8 mouse cellular contexts compared by ENCODE assay signal in genomic region chr11:75937370-75937871, GRCm38 (mm10). TPM values are rescaled to one million over a fixed set of nuclear protein-coding genes. Genes with fewer than 3 reads are reported as not detected.
DNase-seq lines count a peak whose midpoint lies in the region; ATAC-seq and TF ChIP-seq lines count a peak whose summit lies in the region.

No protein-coding gene starts in this region.

- H3K4me3 ChIP-seq in gastrocnemius, adult 2 months: peak overlapping the region; percentile 41
- H3K4me3 ChIP-seq in heart, embryonic 13.5 days: peak overlapping the region; percentile 33

- peak overlapping the region; percentile 75 for H3K9ac ChIP-seq in heart, embryonic 13.5 days

- peak overlapping the region; percentile 59 for H3K4me2 ChIP-seq in heart, embryonic 13.5 days

- no peaks in the 10 kb centered on the region for H3K36me3 ChIP-seq in heart, embryonic 13.5 days

- WGBS in heart, embryonic 13.5 days: 16% methylated on average over 6 of the region's 6 CpGs

- DNase-seq in gastrocnemius, adult 2 months: peak; percentile 31
- DNase-seq in gastrocnemius, adult 18-20 months (ENCODE audit: low spot score): no peak
- peak; percentile 71 for DNase-seq in embryo, embryonic 10.5 days (ENCODE audit: low spot score)
- peak; percentile 79 for DNase-seq in kidney, adult 9 months
- peak; percentile 74 to 79 for DNase-seq in lung, postnatal 4 days
- no peak for DNase-seq in right cerebral cortex, adult 18-20 months

- H3K27ac ChIP-seq in gastrocnemius, adult 2 months: peak overlapping the region; percentile 84
- H3K27ac ChIP-seq in heart, embryonic 13.5 days (replicated peaks): peak overlapping the region; percentile 90

- H3K9me3 ChIP-seq in heart, embryonic 13.5 days: no peaks in the 10 kb centered on the region

- no peaks in the 10 kb centered on the region for H3K27me3 ChIP-seq in heart, embryonic 13.5 days (replicated peaks)

- intact Hi-C loops in gastrocnemius, adult 2 months (cut with DNase I): no loop called here

- TF ChIP-seq CTCF in gastrocnemius, adult 2 months (IDR thresholded peaks at IDR 0.05): no peak

- ATAC-seq in heart, embryonic 13.5 days (ENCODE audit: extremely low read depth, insufficient number of reproducible peaks, low FRiP score, low TSS enrichment): peak; percentile 64; the same call in 1 of the 2 replicates
- ATAC-seq in granulocyte monocyte progenitor cell, adult 5-6 weeks (replicated peaks; ENCODE audit: poor library complexity, severe bottlenecking): no peak

- peaks cover 54% of the 10 kb centered on the region for H3K4me1 ChIP-seq in heart, embryonic 13.5 days

RNA-seq across cellular contexts. Expression of gene Rph3al, which starts 0.8 kb away (rescaled TPM):
- 10 to 100 TPM; 12.7 to 15.0 TPM for total RNA-seq in gastrocnemius, adult 2 months (2021)
- 10 to 100 TPM; 14.2 to 14.9 TPM for total RNA-seq in gastrocnemius, adult 18-20 months (2021)
- 5.3 and 5.4 TPM in 2 replicates for polyA plus RNA-seq in heart, embryonic 13.5 days (2015; fragmentation: Nextera tagmentation; extraction: Ambion mirVana)
- 0.28 TPM in 1 of 2 replicates, not detected in the other for total RNA-seq in granulocyte monocyte progenitor cell, adult 5-6 weeks (2014; fragmentation: Nextera tagmentation)
- total RNA-seq in granulocyte monocyte progenitor cell, adult 5-6 weeks (2017): not detected in 2 replicates

Comparison
In these comparisons a context has a peak if more than half of its experiments do, and no peak if none do; other contexts are left out.
1. DNase-seq: peak in gastrocnemius, adult 2 months (single experiment), embryo, embryonic 10.5 days (single experiment), kidney, adult 9 months (single experiment) and lung, postnatal 4 days (2 of 2); none in gastrocnemius, adult 18-20 months (single experiment) and right cerebral cortex, adult 18-20 months (single experiment).
2. RNA of gene Rph3al, which starts 0.8 kb away (total RNA-seq): 12.7 to 15.0 TPM in gastrocnemius, adult 2 months and 14.2 to 14.9 TPM in gastrocnemius, adult 18-20 months; 0.28 TPM in granulocyte monocyte progenitor cell, adult 5-6 weeks; every median in the first group is over 10 times any median in the second.